Mouse (Mus musculus): Measurements from ENCODE around the gene Cdkn2c. TPM values are rescaled to one million over a fixed set of nuclear protein-coding genes. Genes with fewer than 3 reads are reported as not detected.

Gene Cdkn2c
- polyA plus RNA-seq, 1 experiment = 16.4 TPM

GRCm38 (mm10) chr4:109657021-109657850 is 9.8 kb downstream of the Cdkn2c start:
- DNase-seq (ENCODE audit: low spot score) = peak; percentile 42

DNA sequence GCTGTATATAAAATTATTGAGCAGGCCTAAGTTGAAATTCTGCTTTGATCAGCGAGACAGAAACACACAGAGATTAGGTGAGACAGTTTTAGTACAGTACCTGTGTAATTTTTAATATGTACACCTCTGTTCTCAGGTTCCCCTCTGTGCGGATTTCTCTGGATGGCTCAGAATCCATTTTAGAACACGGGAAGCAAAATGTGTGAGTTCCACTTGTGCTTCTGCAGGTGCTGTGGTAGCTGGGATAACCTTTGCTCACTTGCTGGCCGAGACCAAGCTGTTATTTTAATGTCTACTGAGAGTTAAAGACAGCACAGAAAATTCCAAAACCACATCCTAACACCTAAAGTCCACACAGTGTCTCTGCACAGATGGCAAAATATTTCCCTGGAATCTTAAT is 10.7 kb downstream of the Cdkn2c start:
- DNase-seq (ENCODE audit: low spot score) = no peak

DNA sequence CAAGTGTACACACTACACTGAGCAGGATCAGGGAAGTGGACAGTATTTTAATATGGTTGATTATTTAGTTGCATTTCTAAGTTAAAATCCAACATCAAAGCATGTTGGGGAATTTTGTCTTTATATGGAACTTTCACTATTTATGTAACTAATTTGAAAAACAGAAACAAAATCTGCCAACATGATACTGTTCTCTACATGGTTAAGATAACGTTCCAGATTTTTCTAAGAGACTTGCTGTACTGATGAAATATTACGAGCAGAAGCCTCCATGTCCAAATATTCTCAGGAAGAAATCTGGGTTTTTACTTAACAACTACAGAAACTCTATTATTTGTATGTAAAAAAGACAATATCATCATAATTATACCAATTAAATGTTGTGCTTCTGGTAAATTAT is 11.3 kb downstream of the Cdkn2c start:
- no peak for DNase-seq (ENCODE audit: low spot score)

DNA sequence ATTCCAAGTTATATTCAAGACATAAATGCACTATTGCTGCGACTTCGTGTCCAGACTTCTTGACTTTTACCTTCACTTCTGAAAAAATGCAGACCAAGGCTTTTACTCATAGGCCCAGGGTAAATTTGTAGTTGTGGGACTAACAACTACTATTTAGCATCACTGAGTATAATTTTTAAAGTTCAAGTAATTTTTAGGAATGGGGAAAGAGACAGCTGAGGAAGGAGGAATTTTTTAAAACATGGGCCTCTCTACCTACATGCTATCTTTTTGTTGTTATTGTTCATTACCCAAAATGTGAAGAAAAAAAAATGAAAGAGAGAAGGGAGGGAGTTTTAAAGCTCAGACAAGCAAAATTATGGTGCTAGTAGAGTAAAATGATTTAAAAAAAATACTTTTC is 12.3 kb downstream of the Cdkn2c start:
- DNase-seq (ENCODE audit: low spot score) = no peak

GRCm38 (mm10) chr4:109653251-109653650 is 13.7 kb downstream of the Cdkn2c start:
- no peak for DNase-seq (ENCODE audit: low spot score)

DNA sequence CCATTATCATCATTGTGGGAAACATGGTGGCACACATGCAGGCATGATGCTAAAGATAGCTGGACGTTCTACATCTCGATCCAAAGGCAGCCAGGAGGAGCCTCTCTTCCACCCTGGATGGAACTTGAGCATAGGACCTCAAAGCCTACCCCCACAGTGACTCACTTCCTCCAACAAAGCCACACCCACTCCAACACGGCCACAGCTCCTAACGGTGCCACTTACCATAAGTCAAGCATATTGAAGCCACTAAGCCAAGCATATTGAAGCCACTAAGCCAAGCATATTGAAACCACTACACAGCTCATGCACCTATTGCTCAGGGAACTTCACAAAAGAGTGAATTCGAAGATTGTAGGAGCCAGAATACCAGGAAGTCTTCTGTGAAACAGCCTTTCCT is 17.7 kb downstream of the Cdkn2c start:
- DNase-seq (ENCODE audit: low spot score) = no peak

GRCm38 (mm10) chr4:109647281-109647680 is 19.7 kb downstream of the Cdkn2c start:
- no peak for DNase-seq (ENCODE audit: low spot score)

DNA sequence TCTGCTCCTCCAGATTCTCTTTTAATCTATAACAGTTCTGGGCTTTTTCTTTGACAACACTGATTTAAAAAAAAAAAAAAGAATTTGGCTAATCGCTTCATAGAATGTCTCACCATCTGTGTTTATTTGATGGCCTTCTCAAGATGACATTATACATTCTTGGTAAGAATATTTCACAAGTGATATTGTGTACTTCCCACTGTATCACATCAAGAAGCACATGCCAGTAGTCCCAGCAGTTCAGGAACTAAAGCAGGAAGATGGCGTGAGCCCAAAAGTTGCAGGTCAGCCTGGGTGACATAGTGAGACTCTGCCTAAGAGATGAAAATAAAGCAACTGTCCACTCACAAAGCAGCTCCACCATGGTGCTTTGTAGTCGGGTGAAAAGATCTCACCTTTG is 25.5 kb downstream of the Cdkn2c start:
- DNase-seq (ENCODE audit: low spot score) = no peak

DNA sequence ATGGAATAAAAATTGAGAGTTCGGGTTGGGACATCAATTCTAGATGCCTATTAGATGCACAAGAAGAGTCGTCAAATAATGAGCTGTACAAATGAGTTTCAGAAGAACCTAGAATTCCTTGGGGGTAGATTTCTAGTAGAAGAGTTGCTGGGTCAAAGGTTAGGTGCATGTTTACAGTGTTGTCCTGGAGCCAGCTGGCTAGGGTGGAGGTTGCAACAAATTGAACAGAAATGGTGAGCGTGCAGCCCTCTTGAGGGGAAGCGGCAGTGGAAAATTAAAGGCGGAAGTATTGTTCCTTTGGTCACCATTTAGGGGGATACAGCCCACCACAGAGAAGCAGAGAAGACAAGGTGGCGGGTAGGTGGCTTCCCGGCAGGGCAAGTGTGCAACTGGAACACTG is 26.8 kb downstream of the Cdkn2c start:
- DNase-seq (ENCODE audit: low spot score) = no peak

DNA sequence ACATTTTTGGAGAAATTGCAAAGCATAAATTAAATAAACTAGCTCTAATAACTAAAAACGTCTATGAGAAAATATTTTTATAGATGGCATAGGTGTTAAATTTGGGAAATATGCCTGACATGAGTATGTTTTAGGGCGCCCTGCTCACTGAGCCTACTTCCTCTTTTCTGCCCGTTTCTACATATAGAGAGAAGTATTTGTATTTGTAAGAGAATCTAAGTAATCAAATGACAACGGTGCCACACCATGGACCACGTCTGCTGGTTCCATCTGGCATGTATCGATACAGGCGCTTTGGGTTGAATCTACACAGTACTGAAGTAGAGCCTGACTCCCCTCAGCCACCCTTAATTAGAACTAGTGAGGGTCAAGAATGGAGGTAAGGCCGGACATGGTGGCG is 27.6 kb downstream of the Cdkn2c start:
- no peak for DNase-seq (ENCODE audit: low spot score)

GRCm38 (mm10) chr4:109634971-109635370 is 32.0 kb downstream of the Cdkn2c start:
- DNase-seq (ENCODE audit: low spot score) = no peak

DNA sequence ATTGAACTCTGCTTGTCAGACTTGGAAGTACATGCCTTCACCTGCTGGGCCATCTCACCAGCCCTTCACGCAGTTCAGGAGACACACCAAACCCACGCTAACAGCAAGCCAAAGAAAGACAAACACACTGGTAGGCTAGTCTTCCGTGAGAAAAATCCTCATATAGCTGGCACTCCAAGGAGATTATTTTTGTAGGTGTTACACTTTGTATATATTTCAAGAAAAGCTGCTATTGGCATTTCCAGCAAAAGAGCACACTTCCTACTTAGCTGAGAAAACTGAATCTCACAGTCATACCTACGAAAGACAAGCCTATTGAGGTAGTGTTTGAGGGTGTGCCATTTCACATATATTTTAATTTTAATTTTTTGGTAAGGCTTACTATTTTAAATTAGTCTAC is 36.0 kb downstream of the Cdkn2c start:
- no peak for DNase-seq (ENCODE audit: low spot score)

DNA sequence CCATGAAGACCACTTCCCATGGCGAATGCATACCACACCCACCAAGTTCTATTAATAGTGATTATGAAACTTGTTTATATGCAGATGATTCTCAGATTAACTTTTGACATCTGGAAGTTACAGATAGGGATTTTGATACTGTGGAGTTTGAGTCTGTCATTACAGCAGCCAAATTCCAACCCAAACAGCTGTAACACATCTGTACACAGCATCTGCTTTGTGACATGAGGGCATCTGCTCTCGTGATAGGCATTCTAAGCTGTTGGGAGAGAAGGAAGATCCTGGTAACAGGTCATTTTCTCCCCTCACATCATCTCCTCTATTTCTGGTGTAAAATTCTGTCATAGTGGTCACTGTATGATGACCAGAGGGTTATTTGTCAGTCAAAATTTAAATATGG is 36.8 kb downstream of the Cdkn2c start:
- DNase-seq (ENCODE audit: low spot score) = no peak

DNA sequence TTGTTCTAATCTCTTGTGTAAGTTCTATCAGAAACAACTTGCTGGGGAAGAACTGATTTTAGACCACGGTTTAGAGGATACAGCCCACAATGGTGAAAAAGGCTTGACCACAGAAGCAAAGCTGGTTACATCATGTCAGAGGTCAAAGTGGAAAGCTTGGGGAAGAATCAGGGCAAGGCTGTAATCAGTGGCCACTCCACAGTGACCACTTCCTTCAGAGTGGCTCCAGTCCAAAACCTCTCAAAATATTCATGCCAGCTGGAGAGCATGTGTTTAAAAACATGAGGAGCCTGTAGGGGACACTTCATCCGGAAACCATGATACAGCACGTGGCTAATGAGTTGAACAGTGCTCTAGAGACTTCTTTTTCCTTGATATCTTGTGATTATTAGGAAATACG is 54.4 kb downstream of the Cdkn2c start:
- no peak for DNase-seq (ENCODE audit: low spot score)

Other genes with a start within 250 kb of the Cdkn2c start
- 72.9 and 75.3 TPM in 2 replicates for gene Rnf11, start 182.5 kb downstream of the Cdkn2c start, polyA plus RNA-seq (2012; rRNA removed)
- gene 4930522H14Rik, start 135.9 kb downstream of the Cdkn2c start, polyA plus RNA-seq (2012; rRNA removed) = not detected in 2 replicates
- gene Faf1, start 9.4 kb upstream of the Cdkn2c start, polyA plus RNA-seq (2012; rRNA removed) = 16.9 and 17.7 TPM in 2 replicates

Data from urinary bladder, adult 2 months (tissue).